Comparison of ENCODE assay signal across 35 mouse cellular contexts in the genomic region with DNA sequence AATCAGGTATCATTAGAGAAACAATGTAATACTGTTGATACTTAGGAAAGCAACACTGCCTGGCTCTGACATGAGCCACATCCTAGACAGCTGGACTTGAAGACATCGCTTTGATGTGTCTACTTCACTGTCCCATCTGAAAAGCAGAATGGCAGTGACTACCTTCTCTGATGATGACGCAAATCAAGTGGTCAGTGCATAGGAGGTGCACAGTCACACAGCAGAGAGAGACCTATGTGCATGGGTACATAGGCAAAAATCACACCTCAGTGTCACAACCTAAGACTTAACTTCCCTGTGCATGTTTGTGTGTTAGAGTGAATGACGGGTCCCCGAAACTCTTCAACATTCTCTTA.
DNase-seq lines count a peak whose midpoint lies in the region; ATAC-seq and TF ChIP-seq lines count a peak whose summit lies in the region.
"Had no signal": no experiment of that assay in that cellular context is flagged by ENCODE, and none has a peak within 500 bp of the region (broad histone marks: within the 10 kb centered on the region; RNA-seq: fewer than 3 reads in every experiment).

No protein-coding gene starts in this region.

- ATAC-seq in hindbrain, embryonic 14.5 days (ENCODE audit: low FRiP score) = peak; percentile 46; the same call in 1 of the 2 replicates
- peak; percentile 33; the same call in 1 of the 2 replicates for ATAC-seq in liver, embryonic 12.5 days
- ATAC-seq in liver, postnatal 0 days = peak; percentile 27
- ATAC-seq in intestine, postnatal 0 days = no peak
- ATAC-seq: activated CD4-positive, CD25-positive, alpha-beta regulatory T cell, adult 4 months; hindbrain, postnatal 0 days had no signal

- H3K9me3 ChIP-seq in hindbrain, embryonic 14.5 days (ENCODE audit: control insufficient read depth, low read length) = no peaks in the 10 kb centered on the region
- no peaks in the 10 kb centered on the region for H3K9me3 ChIP-seq in hindbrain, embryonic 10.5 days
- H3K9me3 ChIP-seq in liver, embryonic 12.5 days (replicated peaks) = no peaks in the 10 kb centered on the region
- no peaks in the 10 kb centered on the region for H3K9me3 ChIP-seq in liver, postnatal 0 days (ENCODE audit: low read length)
- no peaks in the 10 kb centered on the region for H3K9me3 ChIP-seq in intestine, postnatal 0 days (ENCODE audit: control insufficient read depth)
- H3K9me3 ChIP-seq: embryonic facial prominence, embryonic 13.5 days; forebrain, embryonic 13.5 days; heart, embryonic 13.5 days; intestine, embryonic 15.5 days; limb, embryonic 15.5 days; lung, embryonic 15.5 days; midbrain, embryonic 10.5 days; midbrain, embryonic 15.5 days had no signal

- no peak overlapping the region for H3K9ac ChIP-seq in hindbrain, embryonic 14.5 days
- H3K9ac ChIP-seq in liver, embryonic 12.5 days = peak overlapping the region; percentile 40; the same call in 1 of the 2 replicates
- H3K9ac ChIP-seq in liver, postnatal 0 days (replicated peaks) = no peak overlapping the region
- no peak overlapping the region for H3K9ac ChIP-seq in intestine, postnatal 0 days (ENCODE audit: low read depth, low read length)
- H3K9ac ChIP-seq: embryonic facial prominence, embryonic 13.5 days; forebrain, embryonic 13.5 days; heart, embryonic 13.5 days; intestine, embryonic 15.5 days; limb, embryonic 15.5 days; lung, embryonic 15.5 days; midbrain, embryonic 15.5 days had no signal

- H3K4me2 ChIP-seq in hindbrain, embryonic 14.5 days (replicated peaks) = no peak overlapping the region
- peak overlapping the region; percentile 59; the same call in 1 of the 2 replicates for H3K4me2 ChIP-seq in liver, embryonic 12.5 days
- H3K4me2 ChIP-seq in liver, postnatal 0 days (ENCODE audit: low read depth, low read length) = peak overlapping the region; percentile 37; the same call in 1 of the 2 replicates
- no peak overlapping the region for H3K4me2 ChIP-seq in intestine, postnatal 0 days (replicated peaks; ENCODE audit: low read depth)
- H3K4me2 ChIP-seq: embryonic facial prominence, embryonic 13.5 days; forebrain, embryonic 13.5 days; intestine, embryonic 15.5 days; limb, embryonic 15.5 days; lung, embryonic 15.5 days; midbrain, embryonic 15.5 days had no signal

- no peak overlapping the region for H3K4me3 ChIP-seq in hindbrain, embryonic 14.5 days (replicated peaks; ENCODE audit: low read length)
- H3K4me3 ChIP-seq in hindbrain, embryonic 10.5 days = no peak overlapping the region
- H3K4me3 ChIP-seq in liver, embryonic 12.5 days = no peak overlapping the region
- no peak overlapping the region for H3K4me3 ChIP-seq in liver, postnatal 0 days (ENCODE audit: low read depth, low read length)
- H3K4me3 ChIP-seq in intestine, postnatal 0 days (ENCODE audit: low read depth, low read length) = no peak overlapping the region
- H3K4me3 ChIP-seq: embryonic facial prominence, embryonic 13.5 days; erythroblast, embryonic 14.5 days; forebrain, embryonic 13.5 days; heart, embryonic 13.5 days; intestine, embryonic 15.5 days; limb, embryonic 15.5 days; lung, embryonic 15.5 days; midbrain, embryonic 10.5 days; midbrain, embryonic 15.5 days had no signal

- no peaks in the 10 kb centered on the region for H3K36me3 ChIP-seq in hindbrain, embryonic 14.5 days (replicated peaks; ENCODE audit: control insufficient read depth, insufficient read depth)
- H3K36me3 ChIP-seq in hindbrain, embryonic 10.5 days = no peaks in the 10 kb centered on the region
- no peaks in the 10 kb centered on the region for H3K36me3 ChIP-seq in liver, embryonic 12.5 days
- no peaks in the 10 kb centered on the region for H3K36me3 ChIP-seq in liver, postnatal 0 days (replicated peaks; ENCODE audit: insufficient read depth, low read length)
- no peaks in the 10 kb centered on the region for H3K36me3 ChIP-seq in intestine, postnatal 0 days (ENCODE audit: control insufficient read depth, insufficient read depth)
- H3K36me3 ChIP-seq: embryonic facial prominence, embryonic 13.5 days; heart, embryonic 13.5 days; intestine, embryonic 15.5 days; limb, embryonic 15.5 days; lung, embryonic 15.5 days; midbrain, embryonic 10.5 days; midbrain, embryonic 15.5 days had no signal

- WGBS in hindbrain, embryonic 14.5 days = 93% methylated on average over 4 of the region's 4 CpGs
- 91% methylated on average over 4 of the region's 4 CpGs for WGBS in hindbrain, embryonic 10.5 days
- 80% methylated on average over 4 of the region's 4 CpGs for WGBS in liver, embryonic 12.5 days (ENCODE audit: insufficient replicate concordance)
- 88% methylated on average over 4 of the region's 4 CpGs for whole genome bisulfite sequencing in liver, postnatal 0 days (ENCODE audit: insufficient replicate concordance)
- WGBS in intestine, postnatal 0 days = 92% methylated on average over 4 of the region's 4 CpGs

- no peak for TF ChIP-seq EP300 in liver, postnatal 0 days (IDR thresholded peaks at IDR 0.05; ENCODE audit: low read depth)

- no peaks in the 10 kb centered on the region for H3K27me3 ChIP-seq in hindbrain, embryonic 14.5 days (ENCODE audit: control insufficient read depth, insufficient read depth, low read length)
- H3K27me3 ChIP-seq in hindbrain, embryonic 10.5 days (ENCODE audit: insufficient read depth, poor library complexity, severe bottlenecking) = no peaks in the 10 kb centered on the region
- no peaks in the 10 kb centered on the region for H3K27me3 ChIP-seq in liver, embryonic 12.5 days (replicated peaks)
- H3K27me3 ChIP-seq in liver, postnatal 0 days (ENCODE audit: insufficient read depth, low read length) = no peaks in the 10 kb centered on the region
- no peaks in the 10 kb centered on the region for H3K27me3 ChIP-seq in intestine, postnatal 0 days (replicated peaks; ENCODE audit: control insufficient read depth, insufficient read depth, low read length)
- H3K27me3 ChIP-seq: embryonic facial prominence, embryonic 13.5 days; forebrain, embryonic 13.5 days; heart, embryonic 13.5 days; intestine, embryonic 15.5 days; limb, embryonic 15.5 days; lung, embryonic 15.5 days; midbrain, embryonic 15.5 days had no signal

- no peaks in the 10 kb centered on the region for H3K4me1 ChIP-seq in hindbrain, embryonic 14.5 days (replicated peaks; ENCODE audit: control insufficient read depth, insufficient read depth, low read length)
- H3K4me1 ChIP-seq in hindbrain, embryonic 10.5 days (replicated peaks) = no peaks in the 10 kb centered on the region
- H3K4me1 ChIP-seq in liver, embryonic 12.5 days = peaks cover 32% of the 10 kb centered on the region
- peaks cover 4% of the 10 kb centered on the region; the same call in 1 of the 2 replicates for H3K4me1 ChIP-seq in liver, postnatal 0 days (ENCODE audit: insufficient read depth)
- H3K4me1 ChIP-seq in intestine, postnatal 0 days (replicated peaks; ENCODE audit: control insufficient read depth, insufficient read depth, low read length) = no peaks in the 10 kb centered on the region
- H3K4me1 ChIP-seq: embryonic facial prominence, embryonic 13.5 days; forebrain, embryonic 13.5 days; intestine, embryonic 15.5 days; limb, embryonic 15.5 days; midbrain, embryonic 10.5 days; midbrain, embryonic 15.5 days had no signal

- H3K27ac ChIP-seq in hindbrain, embryonic 14.5 days = no peak overlapping the region
- H3K27ac ChIP-seq in hindbrain, embryonic 10.5 days = no peak overlapping the region
- peak overlapping the region; percentile 92 for H3K27ac ChIP-seq in liver, embryonic 12.5 days
- H3K27ac ChIP-seq in liver, postnatal 0 days (ENCODE audit: low read depth) = peak overlapping the region; percentile 88
- H3K27ac ChIP-seq in intestine, postnatal 0 days (ENCODE audit: low read depth, low read length) = no peak overlapping the region
- H3K27ac ChIP-seq: embryonic facial prominence, embryonic 13.5 days; forebrain, embryonic 13.5 days; heart, embryonic 13.5 days; hindbrain, postnatal 0 days; intestine, embryonic 15.5 days; limb, embryonic 15.5 days; lung, embryonic 15.5 days; midbrain, embryonic 10.5 days; midbrain, embryonic 15.5 days; stomach, postnatal 0 days had no signal

- no peak for TF ChIP-seq CTCF in liver, postnatal 0 days (IDR thresholded peaks at IDR 0.05; ENCODE audit: low read depth)
- no peak for TF ChIP-seq CTCF in intestine, postnatal 0 days (IDR thresholded peaks at IDR 0.05; ENCODE audit: low read depth)

- no peak for DNase-seq in hindbrain, embryonic 14.5 days (ENCODE audit: low spot score)
- DNase-seq in hindbrain, embryonic 10.5 days (ENCODE audit: low spot score) = no peak
- peak; percentile 7 for DNase-seq in MEL-GATA-1-ER (ENCODE audit: extremely low read depth, low read depth)
- no peak for DNase-seq in liver, postnatal 0 days
- DNase-seq in c-Kit-positive CD71-positive TER-119-positive erythroid progenitor cells, embryonic 14.5 days (ENCODE audit: low spot score) = no peak
- DNase-seq in neural tube, embryonic 10.5 days (ENCODE audit: extremely low spot score, low spot score) = no peak
- DNase-seq: adrenal gland, adult 2 months; adrenal gland, postnatal 36 days; cerebellum, adult 8-10 months; cerebellum, postnatal 25 days; gastrocnemius, postnatal 25 days; heart, adult 11 months; heart, postnatal 10 days; kidney, adult 9 months; kidney, postnatal 10 days; layer of hippocampus, postnatal 36 days; left cerebral cortex, postnatal 4 days; lung, postnatal 36 days; right cerebral cortex, postnatal 4 days; thymus, adult 2 months; thymus, postnatal 36 days had no signal

Comparison
In these comparisons a context has a peak if more than half of its experiments do, and no peak if none do; other contexts are left out.
1. H3K27ac ChIP-seq: peak in liver, embryonic 12.5 days (single experiment) and liver, postnatal 0 days (single experiment); none in hindbrain, embryonic 14.5 days (single experiment), hindbrain, embryonic 10.5 days (single experiment) and intestine, postnatal 0 days (single experiment).
2. H3K4me2 ChIP-seq: peak in liver, embryonic 12.5 days (single experiment) and liver, postnatal 0 days (single experiment); none in hindbrain, embryonic 14.5 days (single experiment) and intestine, postnatal 0 days (single experiment).